Mouse (Mus musculus) myocyte (in vitro differentiated cells): Measurements from ENCODE around the gene Tubb4a. TPM values are rescaled to one million over a fixed set of nuclear protein-coding genes. Genes with fewer than 3 reads are reported as not detected.

Experiments
- H3K27me3 ChIP-seq: one replicate; pipeline ENCODE4 v1.6.1; 2011; ENCODE audit not compliant: control insufficient read depth, insufficient read depth, insufficient read length
- H3K36me3 ChIP-seq: one replicate; pipeline ENCODE4 v1.6.1; 2011; ENCODE audit not compliant: control insufficient read depth, insufficient read depth
- H3K4me2 ChIP-seq: one replicate; pipeline ENCODE4 v1.6.1; 2011; ENCODE audit warnings: low read depth, control low read depth
- H3K4me3 ChIP-seq: one replicate; pipeline ENCODE4 v1.5.1; 2011; ENCODE audit warnings: mild to moderate bottlenecking, control low read depth, moderate library complexity
- H3K79me2 ChIP-seq: one replicate; pipeline ENCODE4 v1.6.1; 2011; ENCODE audit not compliant: control insufficient read depth, insufficient read depth
- H3ac ChIP-seq: one replicate; pipeline ENCODE4 v1.6.1; 2011; ENCODE audit not compliant: control insufficient read depth, insufficient read length
- CEBPB ChIP-seq: IDR thresholded peaks from 2 replicates; pipeline ENCODE4 v1.6.1; 2011; ENCODE audit warnings: mild to moderate bottlenecking, moderate library complexity; ENCODE audit not compliant: poor library complexity, insufficient read depth, severe bottlenecking
- E2F4 ChIP-seq: IDR thresholded peaks from one replicate; pipeline ENCODE4 v1.6.1; 2011; ENCODE audit warnings: mild to moderate bottlenecking, control low read depth, moderate library complexity; ENCODE audit not compliant: insufficient read depth
- MAX ChIP-seq: IDR thresholded peaks from one replicate; pipeline ENCODE4 v1.6.1; 2011; ENCODE audit warnings: low read depth, mild to moderate bottlenecking, control low read depth
- MYOD1 ChIP-seq, 3 experiments: IDR thresholded peaks; one replicate each; pipeline ENCODE4 v1.6.1; 2011; ENCODE audit warnings: control low read depth in 2 of 3, low read depth in 2 of 3, mild to moderate bottlenecking in 2 of 3, moderate library complexity in 1 of 3; ENCODE audit not compliant: insufficient read length in 2 of 3, control insufficient read depth in 1 of 3
- MYOG ChIP-seq, 3 experiments: IDR thresholded peaks; one replicate each; pipeline ENCODE4 v1.6.1; 2011; ENCODE audit warnings: control low read depth in 2 of 3, low read depth in 2 of 3, mild to moderate bottlenecking in 2 of 3; ENCODE audit not compliant: insufficient read length in 2 of 3, control insufficient read depth in 1 of 3, insufficient read depth in 1 of 3
- POLR2A ChIP-seq: IDR thresholded peaks from one replicate; pipeline ENCODE4 v1.6.1; 2011; ENCODE audit warnings: low read depth, mild to moderate bottlenecking, control low read depth, moderate library complexity; ENCODE audit not compliant: insufficient read length
- POLR2AphosphoS2 ChIP-seq: IDR thresholded peaks from one replicate; pipeline ENCODE4 v1.6.1; 2011; ENCODE audit warnings: low read depth, control low read depth; ENCODE audit not compliant: insufficient read length
- REST ChIP-seq: IDR thresholded peaks from one replicate; pipeline ENCODE4 v1.6.1; 2011; ENCODE audit warnings: mild to moderate bottlenecking, control low read depth, moderate library complexity; ENCODE audit not compliant: insufficient read depth, insufficient read length
- SRF ChIP-seq: IDR thresholded peaks from one replicate; pipeline ENCODE4 v1.6.1; 2011; ENCODE audit warnings: low read depth; ENCODE audit not compliant: control insufficient read depth, insufficient read length
- TCF12 ChIP-seq: IDR thresholded peaks from one replicate; pipeline ENCODE4 v1.6.1; 2011; ENCODE audit warnings: mild to moderate bottlenecking, control low read depth; ENCODE audit not compliant: poor library complexity, insufficient read depth, severe bottlenecking
- TCF3 ChIP-seq: IDR thresholded peaks from one replicate; pipeline ENCODE4 v1.6.1; 2011; ENCODE audit warnings: low read depth, control low read depth; ENCODE audit not compliant: insufficient read length
- USF1 ChIP-seq: IDR thresholded peaks from one replicate; pipeline ENCODE4 v1.6.1; 2011; ENCODE audit warnings: low read depth, mild to moderate bottlenecking, control low read depth, moderate library complexity
- polyA plus RNA-seq: library from polyadenylated mRNA; unstranded; fragments of >200 nt; fragmentation: generic; extraction: Trizol; gene quantifications from one replicate; pipeline ENCODE4 v1.2.1, GENCODE M21; 2012; ENCODE audit warnings: missing spikeins

Tubb4a gene
- polyA plus RNA-seq, 1 experiment = 0.14 TPM

DNA sequence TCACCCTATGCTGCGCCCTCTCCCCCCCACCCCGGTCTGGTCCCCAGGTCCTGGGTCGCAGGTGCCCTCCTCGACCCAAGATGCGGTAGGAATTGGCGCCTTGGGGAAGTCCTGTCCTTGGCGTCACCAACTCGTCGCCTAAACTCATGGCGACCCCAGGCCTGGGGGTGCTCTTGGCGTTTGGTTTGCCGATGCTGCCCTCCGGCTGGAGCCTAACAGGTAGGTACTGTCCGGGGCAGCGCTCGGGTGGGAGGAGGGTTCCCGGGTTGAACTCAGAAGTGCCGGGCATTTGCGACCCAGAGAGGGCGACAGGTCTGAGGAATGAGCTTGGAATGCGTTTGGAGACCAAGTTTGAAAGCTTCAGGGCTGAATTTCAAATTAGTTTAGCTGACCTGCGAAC lies 25.0 kb downstream of the Tubb4a start:
- Histone ChIP-seq H3K36me3 (no peaks in the 10 kb centered on the region), H3ac (no peak overlapping the region), H3K4me3 (no peak overlapping the region), H3K79me2 (no peaks in the 10 kb centered on the region), H3K4me2 (no peak overlapping the region), H3K27me3 (peaks cover 70% of the 10 kb centered on the region)
- no peak for TF ChIP-seq E2F4
- no peak for TF ChIP-seq POLR2A
- no peak for TF ChIP-seq TCF12
- no peak for TF ChIP-seq SRF
- no peak for TF ChIP-seq MAX
- no peak for TF ChIP-seq USF1
- no peak for TF ChIP-seq REST
- TF ChIP-seq TCF3 = no peak
- TF ChIP-seq CEBPB = no peak
- no peak for TF ChIP-seq POLR2AphosphoS2

DNA sequence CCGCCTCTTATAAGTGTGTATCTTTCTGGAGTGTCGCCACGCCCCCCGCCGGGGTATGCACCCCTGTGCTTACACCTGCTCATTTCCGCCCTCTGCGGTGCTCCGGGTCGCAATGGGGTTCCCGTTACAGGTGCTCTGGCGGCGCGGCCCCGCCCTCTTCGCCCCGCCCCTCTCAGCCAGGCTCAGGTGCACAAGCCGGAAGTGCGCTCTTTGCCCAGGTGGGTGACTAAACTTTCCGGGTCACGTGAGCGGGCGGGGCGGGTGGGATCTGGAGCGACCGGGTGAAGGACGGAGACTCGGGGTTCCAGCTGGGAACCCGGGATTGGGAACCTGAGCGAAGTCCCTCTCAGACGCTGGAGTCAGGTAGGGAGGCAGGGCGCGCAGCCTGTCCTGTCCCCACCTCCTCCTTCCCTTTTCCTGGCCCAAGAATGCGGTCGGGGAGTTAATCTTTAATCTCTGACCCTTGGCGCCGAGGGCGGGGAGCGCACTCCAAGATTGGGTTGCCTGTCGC lies 25.5 kb downstream of the Tubb4a start:
- TF ChIP-seq CEBPB (no peak), REST (no peak), E2F4 (no peak), SRF (no peak), MYOG (IDR thresholded peaks at IDR 0.05; ENCODE audit: control insufficient read depth in 1 of 3, insufficient read depth in 1 of 3, insufficient read length in 2 of 3, low read depth in 2 of 3) (no peak)
- Histone ChIP-seq H3K4me2 (no peak overlapping the region), H3ac (no peak overlapping the region), H3K27me3 (peaks cover 65% of the 10 kb centered on the region), H3K36me3 (no peaks in the 10 kb centered on the region), H3K79me2 (no peaks in the 10 kb centered on the region), H3K4me3 (no peak overlapping the region)

DNA sequence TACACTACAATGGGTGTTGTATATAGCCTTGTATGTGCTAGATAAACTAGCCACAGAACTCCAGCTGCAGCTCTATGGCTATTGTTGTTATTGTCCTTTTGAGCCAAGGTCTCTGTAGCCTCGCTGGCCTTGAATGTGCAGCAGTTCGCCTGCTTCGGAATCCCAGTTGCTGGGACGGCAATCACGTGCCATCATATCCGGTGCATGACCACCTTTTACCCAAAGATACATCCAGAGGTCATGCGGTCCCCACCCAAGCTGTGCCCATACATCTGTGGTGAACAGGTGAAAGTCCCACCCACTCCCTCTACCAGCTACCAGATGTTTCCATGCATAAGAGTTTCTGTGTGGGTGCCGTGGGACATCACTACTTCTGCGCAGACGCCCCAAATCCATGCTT lies 26.5 kb downstream of the Tubb4a start:
- Histone ChIP-seq H3K79me2 (no peaks in the 10 kb centered on the region), H3K4me2 (peak overlapping the region; percentile 84), H3K27me3 (peaks cover 55% of the 10 kb centered on the region), H3ac (no peak overlapping the region), H3K4me3 (peak overlapping the region; percentile 26), H3K36me3 (no peaks in the 10 kb centered on the region)
- TF ChIP-seq E2F4 = no peak
- no peak for TF ChIP-seq REST
- no peak for TF ChIP-seq USF1
- TF ChIP-seq MYOG (IDR thresholded peaks at IDR 0.05; ENCODE audit: control insufficient read depth in 1 of 3, insufficient read depth in 1 of 3, insufficient read length in 2 of 3, low read depth in 2 of 3) = no peak
- no peak for TF ChIP-seq CEBPB

DNA sequence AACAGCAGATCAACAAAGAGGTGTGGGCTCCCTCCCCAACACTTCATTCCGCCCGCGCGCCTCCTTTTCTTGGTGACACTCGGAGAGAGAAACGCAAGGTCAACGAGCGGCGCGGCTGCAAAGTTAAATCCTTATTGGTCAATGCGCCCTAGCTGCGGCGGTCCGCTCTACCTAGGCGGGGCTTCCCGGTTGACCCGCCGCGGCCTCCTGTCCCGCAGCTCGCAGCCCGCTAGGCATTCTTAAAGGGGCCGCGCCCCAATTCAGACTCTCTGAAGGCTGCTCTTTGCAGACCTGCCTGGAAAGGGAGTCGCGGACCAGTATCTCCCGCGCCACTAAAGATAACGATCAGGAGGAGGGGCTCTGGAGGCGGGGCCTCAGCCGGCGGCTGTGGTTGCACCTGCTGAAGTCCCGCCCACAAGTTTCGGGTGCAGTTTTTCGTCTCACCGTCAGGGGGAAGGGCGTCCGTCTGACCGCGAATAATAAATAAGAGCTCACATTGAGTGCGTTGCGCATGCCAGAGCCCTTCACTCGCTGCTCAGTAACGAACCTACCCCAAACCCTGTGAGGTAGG lies 27.3 kb downstream of the Tubb4a start:
- no peak overlapping the region for H3ac ChIP-seq
- H3K4me2 ChIP-seq = peak overlapping the region; percentile 84
- peaks cover 49% of the 10 kb centered on the region for H3K27me3 ChIP-seq
- H3K4me3 ChIP-seq = peak overlapping the region; percentile 26
- no peaks in the 10 kb centered on the region for H3K79me2 ChIP-seq
- TF ChIP-seq TCF3 = no peak
- peak in 2 of 3 experiments; percentile 15 to 40 for TF ChIP-seq MYOD1 (IDR thresholded peaks at IDR 0.05; ENCODE audit: control insufficient read depth in 1 of 3, insufficient read length in 2 of 3, low read depth in 2 of 3)
- TF ChIP-seq POLR2A = no peak
- no peak for TF ChIP-seq REST
- TF ChIP-seq MYOG (IDR thresholded peaks at IDR 0.05; ENCODE audit: control insufficient read depth in 1 of 3, insufficient read depth in 1 of 3, insufficient read length in 2 of 3, low read depth in 2 of 3) = peak in 1 of 3 experiments; percentile 38
- no peaks in the 10 kb centered on the region for H3K36me3 ChIP-seq

DNA sequence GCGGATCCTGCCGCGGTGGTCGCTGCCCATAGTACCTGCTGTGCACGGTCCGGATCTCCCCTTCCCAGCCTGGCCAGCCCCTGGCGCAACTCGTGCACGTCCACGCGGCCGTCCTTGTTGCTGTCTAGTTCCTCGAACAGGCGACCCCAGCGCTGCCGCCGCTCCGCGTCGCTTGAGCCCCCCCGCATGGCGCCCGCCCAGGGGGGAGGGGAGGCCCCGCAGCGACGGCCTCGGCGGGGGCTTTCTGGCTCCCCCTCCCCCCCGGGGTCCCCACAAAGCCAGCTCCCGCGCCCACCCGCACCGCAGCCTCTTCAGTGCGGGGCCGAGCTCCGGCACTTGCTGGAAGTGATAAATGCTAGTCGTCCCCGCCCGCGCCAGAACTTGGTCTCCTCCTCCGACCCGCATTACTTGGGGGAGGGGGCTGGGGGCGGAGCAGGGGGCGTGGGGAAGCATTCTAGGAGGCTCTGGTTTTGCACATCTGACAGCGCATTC lies 28.1 kb downstream of the Tubb4a start, which contains the start of gene Slc25a23:
Slc25a23 (minus strand) TSS at position 378 of the 492 bp plus-strand sequence.
- peak within 1 kb of the TSS; percentile 84 for H3K4me2 ChIP-seq
- no peak for TF ChIP-seq SRF
- TF ChIP-seq CEBPB = no peak
- TF ChIP-seq MYOD1 (IDR thresholded peaks at IDR 0.05; ENCODE audit: control insufficient read depth in 1 of 3, insufficient read length in 2 of 3, low read depth in 2 of 3) = no peak
- no peak for TF ChIP-seq MYOG (IDR thresholded peaks at IDR 0.05; ENCODE audit: control insufficient read depth in 1 of 3, insufficient read depth in 1 of 3, insufficient read length in 2 of 3, low read depth in 2 of 3)
- no peak for TF ChIP-seq POLR2AphosphoS2
- TF ChIP-seq USF1 = no peak
- no peak for TF ChIP-seq MAX
- H3ac ChIP-seq = peak within 1 kb of the TSS; percentile 53
- no peaks in the 10 kb centered on the region for H3K36me3 ChIP-seq
- H3K79me2 ChIP-seq = no peaks in the 10 kb centered on the region
- H3K4me3 ChIP-seq = peak within 1 kb of the TSS; percentile 26
- H3K27me3 ChIP-seq = peaks cover 44% of the 10 kb centered on the region
